Mouse (Mus musculus): ENCODE measurements at regions not wholly inside any gene's neighbourhood (a gene's known extent, or its start where the extent isn't known, plus 50 kb on each side); places are given as distances from the start of the nearest gene placed in this dataset.

DNA sequence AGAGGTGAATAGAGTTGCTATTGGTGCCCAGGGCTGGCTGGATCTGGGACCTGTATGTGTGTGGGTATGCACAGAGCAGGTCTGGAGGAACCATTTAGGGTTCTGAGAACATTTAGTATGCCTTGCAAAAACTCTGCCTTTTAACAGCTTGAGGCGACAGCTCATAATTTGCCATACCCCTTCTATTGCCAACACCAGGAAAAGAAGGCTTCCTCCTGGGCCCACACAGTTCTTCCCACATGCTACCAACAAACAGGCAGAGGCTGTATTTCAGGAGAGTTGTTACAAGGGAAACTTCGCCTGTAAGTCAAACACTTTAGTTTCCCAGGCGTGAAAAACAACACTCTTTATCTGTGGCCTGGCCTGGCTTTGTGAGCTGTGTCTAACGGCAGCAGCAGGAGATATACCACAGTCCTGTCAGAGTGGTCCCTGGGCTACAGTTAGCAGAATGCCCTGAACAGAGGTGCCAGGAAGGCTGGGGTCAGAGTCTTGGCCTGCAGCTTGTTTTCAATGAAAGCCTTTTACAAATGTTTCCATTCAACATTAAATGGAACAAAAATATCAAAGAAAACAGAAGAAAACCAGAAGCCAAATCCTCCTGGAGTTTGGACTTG, 225.4 kb downstream of the Dhx35 start:
- no peak for DNase-seq (ENCODE audit: low spot score in 2 of 2)

DNA sequence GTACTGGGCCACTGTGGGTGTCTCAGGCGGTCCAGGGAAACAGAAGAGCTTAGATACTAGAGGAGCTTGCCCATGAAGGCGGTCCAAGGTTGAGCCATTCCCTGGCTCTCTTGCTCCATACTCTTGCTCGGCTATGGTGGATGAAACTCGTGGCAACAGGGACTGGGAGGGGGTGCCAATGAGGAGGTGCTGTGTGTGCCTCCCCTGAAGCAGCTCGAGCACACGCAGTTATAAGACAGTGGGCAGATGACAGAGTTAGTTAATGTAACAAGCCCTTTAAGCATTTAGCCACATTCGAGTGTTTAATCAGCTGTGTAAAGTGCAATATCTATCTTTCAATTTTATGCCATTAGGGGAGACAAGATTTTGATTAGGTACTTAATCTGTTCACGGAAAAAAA, 237.5 kb downstream of the Dhx35 start:
- DNase-seq (ENCODE audit: low spot score in 2 of 2): no peak

DNA sequence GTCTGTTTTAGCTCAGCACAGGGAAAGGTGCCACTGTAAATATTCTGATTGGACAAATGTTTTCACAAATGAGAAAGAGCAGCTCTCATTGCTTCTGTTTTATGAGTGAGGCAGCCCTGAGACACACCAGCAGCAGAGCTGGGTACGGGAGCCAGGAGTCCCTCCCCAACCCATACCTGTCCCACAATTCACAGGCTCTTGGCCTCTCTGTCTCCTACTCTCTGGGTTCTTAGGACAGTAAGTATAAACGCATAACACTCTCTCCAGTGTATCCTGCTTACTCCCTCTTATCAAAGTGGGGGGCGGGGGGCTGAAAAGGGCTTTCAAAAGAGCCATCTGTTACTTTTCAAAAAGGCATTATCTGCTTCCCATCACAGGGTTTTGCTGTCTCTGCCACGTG, 245.3 kb downstream of the Dhx35 start:
- DNase-seq (ENCODE audit: low spot score in 2 of 2): no peak

DNA sequence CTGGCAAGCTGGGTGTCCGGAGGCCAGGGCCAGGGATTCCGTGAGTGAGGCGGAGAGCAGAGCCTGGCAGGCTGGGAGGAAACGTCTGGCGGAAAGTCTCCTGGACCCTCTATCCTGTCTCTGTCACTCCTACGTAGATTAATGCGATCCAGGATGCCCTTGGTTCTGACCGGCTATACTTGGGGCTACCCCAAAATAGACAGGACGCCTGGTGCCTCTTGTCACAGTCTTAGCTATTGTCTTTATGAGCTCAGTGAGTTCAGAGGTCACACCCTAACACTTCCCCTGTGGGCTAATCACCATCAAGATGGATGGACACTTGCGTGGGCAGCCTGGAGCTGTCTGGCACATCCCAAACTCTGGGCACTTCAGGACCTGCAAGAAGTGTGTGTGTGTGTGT, 258.9 kb downstream of the Dhx35 start:
- no peak for DNase-seq (ENCODE audit: low spot score in 2 of 2)

DNA sequence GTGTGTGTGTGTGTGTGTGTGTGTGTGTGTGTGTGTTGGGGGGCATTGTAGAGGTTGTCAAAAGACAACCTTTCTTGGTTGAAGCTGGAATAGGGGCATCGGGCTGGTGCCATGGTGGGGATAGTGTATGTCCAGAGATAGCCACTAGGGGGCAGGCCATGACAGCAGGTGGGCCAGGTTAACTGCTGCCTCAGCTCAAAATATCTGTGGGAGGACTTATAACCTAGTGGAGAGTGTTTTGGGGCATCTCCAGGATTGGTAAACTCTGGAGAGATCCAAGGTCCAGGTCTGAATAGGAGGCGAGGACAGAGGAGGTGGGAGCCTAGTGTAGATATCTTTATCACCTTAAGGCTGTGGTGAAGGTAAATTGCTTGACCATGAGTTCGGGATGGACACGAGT, 259.3 kb downstream of the Dhx35 start:
- peak; percentile 42 to 44 for DNase-seq (ENCODE audit: low spot score in 2 of 2)

DNA sequence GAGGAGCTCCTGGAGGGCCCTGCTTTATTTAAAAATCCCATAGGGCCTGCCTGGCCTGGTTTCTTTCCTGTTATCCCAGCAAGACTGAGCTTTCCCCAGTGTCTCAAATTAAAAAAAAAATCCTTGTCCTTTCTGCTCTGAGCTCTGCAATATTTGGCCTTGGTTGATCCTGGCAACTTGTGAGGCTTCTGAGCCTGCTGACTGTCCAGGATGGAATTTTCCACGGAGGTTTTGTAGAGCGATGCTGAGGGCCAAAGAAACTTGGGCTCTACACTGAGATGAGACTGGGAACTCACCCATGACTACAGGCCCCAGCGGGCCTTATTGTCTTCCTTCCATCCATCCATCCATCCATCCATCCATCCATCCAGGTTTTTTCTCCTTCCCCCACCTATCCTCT, 259.8 kb downstream of the Dhx35 start:
- DNase-seq (ENCODE audit: low spot score in 2 of 2): no peak

DNA sequence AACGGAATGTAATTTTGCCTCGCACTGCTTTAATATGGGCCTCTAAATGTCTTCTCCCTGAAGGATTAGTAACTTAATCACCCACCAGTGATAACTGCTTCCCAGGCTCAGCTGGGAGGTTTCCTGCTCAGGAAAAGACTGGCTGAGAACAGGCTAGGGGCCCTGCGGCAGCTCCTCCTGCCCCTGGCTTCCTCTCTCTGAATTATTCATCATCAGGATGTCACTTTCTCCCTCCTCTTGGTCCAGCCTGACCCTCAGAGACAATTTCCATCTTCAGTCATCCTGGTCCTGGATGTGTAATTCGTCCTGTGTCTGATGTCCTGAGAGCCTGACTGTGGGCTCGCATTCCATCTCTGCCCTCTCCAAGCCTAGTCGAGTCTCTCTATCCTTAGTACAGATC, 261.2 kb downstream of the Dhx35 start:
- no peak for DNase-seq (ENCODE audit: low spot score in 2 of 2)

DNA sequence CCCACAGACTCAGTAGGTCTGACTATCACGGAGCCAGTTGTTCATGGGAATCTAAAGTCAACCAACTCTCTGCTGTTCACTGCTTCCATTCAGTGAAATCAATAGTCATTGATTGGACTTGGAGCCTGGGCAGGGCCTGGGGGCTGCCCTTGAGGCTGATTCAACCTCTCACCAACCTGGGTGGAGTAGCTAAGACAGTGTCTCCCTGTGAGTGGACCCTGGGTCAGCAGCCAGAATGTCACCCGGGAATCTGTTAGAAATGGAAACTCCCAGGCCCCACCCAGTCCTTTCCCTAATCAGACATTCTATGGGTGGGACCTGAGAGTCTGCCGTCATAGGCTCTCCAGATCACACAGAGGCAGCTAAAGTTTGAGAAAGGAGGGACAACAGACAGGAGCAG, 262.4 kb downstream of the Dhx35 start:
- DNase-seq (ENCODE audit: low spot score in 2 of 2): no peak

DNA sequence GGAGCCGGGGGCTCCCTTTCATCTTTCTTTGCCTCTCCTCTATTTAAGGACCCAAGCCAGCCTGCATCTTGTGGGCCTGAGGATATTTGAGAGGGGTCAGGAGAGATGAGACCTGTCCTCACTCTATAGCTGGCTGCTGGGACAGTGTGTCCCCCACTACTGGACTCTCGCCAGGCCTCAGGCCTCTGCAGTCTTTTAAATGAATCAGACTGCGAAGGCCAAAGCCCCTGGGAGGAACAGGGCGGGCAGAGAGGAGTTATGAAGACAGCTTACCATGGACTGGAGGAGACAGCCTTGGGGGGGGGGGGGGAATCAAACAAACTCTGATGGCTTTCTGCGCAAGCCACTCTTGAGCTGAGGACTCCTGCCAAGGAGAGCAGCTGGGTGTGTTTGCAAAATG, 262.9 kb downstream of the Dhx35 start:
- no peak for DNase-seq (ENCODE audit: low spot score in 2 of 2)

DNA sequence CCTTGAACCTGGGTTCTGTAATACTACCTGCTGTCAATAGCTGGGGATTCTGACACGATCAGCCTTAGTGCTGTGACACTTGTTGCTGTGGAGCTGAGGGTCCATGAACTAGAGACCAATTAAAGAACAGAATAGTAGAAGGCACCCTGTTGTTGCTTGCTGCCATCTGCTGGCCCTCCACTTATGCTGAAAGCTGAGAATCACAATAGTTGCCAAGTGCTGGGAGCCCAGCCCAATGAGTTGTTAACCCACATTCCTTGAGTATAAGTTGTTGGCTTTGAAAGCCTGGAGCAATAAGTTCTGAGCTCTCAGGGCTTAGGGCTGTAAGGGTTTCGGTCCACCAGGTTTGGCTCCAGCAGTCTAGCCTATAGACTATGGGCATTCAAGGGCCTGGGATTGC, 267.7 kb downstream of the Dhx35 start:
- DNase-seq (ENCODE audit: low spot score in 2 of 2): no peak

DNA sequence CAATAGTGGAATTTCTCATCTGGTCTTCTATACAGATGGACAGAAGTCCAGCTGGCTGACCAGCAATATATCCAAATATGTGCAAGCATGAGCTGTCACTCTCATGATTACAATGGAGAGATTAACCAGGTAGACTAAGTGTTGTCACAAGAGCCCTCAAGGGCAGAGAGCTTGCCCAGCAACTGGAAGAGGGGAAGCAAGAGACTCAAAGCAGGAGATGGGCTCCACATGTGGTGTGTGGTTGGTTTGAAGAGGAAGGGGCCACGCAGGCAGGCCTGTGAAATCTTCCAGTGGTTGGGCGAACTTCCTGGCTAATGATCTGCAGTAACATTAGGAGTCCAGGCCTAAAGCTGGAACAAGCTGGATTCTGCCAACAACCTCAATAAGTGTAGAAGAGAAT, 268.1 kb downstream of the Dhx35 start:
- DNase-seq (ENCODE audit: low spot score in 2 of 2): no peak

DNA sequence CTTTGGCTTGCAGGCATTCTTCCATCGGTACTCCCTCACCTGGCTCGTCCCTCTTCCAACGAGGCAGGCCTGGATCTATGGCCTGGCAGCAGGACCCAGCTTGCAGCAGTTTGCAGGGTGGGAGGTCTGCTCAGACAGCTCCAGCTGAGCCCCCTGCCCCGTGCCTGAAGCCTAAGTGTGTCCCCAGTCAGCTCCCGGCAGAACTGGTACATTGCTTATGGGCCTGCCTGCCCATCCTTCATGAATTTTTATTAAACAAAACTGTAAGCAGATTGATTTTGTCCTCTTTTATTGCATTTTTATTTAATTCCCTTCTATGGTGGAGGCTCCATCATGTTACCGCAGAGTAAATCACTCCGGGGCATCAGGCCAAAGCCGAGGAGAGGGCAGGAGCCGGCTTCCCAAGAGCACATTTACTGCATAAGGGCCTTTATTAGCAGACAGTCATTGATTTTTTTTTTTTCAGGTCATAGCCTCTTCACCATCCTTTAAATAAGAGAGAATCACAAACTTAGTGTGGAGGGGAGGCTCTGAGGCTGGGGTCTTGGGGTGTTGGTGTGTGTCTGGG, 269.9 kb downstream of the Dhx35 start:
- no peak for DNase-seq (ENCODE audit: low spot score in 2 of 2)

DNA sequence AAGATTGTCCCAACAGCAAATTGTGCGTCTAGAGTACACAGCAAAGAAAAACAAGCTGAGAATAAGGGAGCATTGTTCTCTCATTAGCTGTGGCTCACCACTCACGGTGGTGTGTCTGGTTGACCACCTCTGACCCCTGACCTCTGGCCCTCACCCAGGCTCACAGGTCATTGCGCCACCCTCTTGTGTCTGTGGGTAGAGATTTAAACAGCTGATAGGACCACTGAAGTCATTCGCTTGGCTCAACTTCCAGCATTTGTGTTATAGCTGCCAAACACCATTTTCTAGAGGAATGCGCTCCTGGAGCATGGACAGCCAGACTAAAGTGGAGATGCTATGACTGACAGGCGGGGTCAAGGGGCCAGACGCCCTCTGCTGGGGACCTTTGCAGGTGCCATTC, 272.9 kb downstream of the Dhx35 start:
- DNase-seq (ENCODE audit: low spot score in 2 of 2): no peak

DNA sequence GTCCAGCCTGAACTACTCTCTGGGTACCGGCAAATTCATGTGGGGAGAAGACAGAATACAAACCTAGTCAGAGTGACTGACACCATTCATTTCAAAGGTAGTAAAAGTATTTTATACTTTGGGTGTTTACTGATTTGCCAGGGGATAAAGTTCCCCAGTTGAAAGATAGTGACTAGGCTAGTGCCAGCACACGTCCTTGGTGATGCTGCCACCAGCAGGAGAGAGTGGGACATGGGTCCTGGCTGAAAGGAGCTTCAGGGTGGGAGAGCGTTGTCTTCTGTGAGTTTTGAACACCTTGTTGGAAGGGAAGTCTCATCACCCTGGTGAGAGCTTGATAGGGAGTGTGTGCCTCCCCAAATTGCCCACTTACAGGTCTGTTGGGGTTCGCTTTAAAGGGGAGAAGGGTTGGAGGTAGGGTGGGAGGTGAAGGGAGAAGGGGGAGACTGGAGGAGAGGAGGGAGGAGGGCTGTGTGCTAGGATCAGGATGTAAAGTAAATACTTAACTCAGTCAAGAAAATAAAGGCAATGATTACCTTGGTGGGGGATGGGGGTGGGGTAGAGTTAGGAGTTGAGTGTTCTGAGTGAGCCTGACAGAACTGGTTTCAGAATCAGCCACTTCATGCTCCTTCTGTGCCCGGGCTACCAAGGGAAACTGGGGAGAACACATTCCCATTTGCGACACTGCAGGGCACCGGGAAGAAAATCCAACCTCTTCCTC, 273.9 kb downstream of the Dhx35 start:
- no peak for DNase-seq (ENCODE audit: low spot score in 2 of 2)

DNA sequence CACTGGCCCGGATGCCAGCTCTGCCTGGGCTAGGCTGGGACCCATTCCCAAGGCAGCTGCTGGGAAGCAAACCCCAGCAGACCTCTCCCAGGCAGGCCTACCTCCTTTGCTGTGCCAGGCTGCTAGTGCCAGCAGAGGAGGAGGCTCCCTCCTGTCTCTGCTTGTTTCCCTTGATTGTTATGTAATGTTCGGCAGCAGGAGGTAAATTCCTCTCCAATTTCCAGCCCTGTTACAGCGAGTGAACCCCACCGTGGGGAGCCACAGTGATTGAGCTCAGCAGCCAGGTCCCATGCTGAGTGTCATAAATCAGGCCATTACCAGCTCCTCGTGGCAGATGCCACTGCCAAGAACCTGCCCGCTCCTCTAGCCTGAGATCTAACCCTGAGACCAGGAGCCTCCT, 274.6 kb downstream of the Dhx35 start:
- DNase-seq (ENCODE audit: low spot score in 2 of 2): no peak

DNA sequence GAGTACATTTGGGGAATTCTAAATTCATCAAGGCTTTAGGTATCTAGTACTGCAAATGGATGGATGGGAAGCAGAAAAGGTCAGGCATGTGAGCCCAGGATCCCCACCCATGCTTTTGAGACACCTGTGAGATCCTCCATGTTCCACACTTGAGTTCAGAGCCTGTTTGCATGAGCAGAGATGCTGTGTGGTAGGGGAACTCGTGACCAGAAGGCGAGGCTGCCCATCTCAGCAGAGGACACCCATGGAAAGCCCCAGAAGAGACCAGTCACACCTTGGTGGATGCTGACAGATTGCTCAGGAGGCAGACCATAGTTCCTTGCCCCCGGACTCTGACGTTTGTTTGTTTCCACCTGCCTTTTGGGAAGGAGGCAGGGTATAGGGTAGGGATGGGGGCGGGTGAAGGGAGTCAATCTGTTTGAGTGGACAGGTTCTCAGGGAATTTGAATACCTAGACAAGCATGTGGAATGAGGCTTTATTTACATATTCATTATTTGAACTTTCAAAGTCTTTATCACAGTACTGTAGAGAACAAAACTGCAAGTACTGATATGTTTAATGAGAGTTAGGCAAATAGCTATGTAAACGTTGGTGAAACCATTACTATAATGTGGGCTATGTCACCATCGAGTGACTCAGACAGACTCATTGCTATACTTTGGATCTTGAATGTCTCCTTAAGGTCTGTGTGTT, 278.5 kb downstream of the Dhx35 start:
- DNase-seq (ENCODE audit: low spot score in 2 of 2): no peak

DNA sequence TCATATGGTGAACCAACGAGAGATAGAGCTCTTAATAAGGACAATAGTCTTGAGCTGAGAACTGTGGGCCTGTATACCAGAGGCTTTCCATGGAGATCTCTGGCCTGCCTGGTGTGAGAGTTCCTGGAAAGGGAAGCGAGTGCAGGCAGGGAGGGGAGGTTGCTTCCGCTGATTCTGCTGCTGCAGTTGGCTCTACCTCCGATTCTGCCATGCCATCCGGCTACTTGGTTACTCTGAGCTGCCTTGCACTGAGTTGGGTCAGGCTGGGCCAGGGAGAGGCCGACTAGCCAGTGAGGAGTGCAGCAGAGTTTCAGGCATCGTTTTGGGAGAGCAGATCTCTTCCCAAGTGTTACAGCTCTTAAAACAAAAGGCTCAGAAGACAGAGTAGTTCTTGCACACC, 285.2 kb downstream of the Dhx35 start:
- no peak for DNase-seq (ENCODE audit: low spot score in 2 of 2)

DNA sequence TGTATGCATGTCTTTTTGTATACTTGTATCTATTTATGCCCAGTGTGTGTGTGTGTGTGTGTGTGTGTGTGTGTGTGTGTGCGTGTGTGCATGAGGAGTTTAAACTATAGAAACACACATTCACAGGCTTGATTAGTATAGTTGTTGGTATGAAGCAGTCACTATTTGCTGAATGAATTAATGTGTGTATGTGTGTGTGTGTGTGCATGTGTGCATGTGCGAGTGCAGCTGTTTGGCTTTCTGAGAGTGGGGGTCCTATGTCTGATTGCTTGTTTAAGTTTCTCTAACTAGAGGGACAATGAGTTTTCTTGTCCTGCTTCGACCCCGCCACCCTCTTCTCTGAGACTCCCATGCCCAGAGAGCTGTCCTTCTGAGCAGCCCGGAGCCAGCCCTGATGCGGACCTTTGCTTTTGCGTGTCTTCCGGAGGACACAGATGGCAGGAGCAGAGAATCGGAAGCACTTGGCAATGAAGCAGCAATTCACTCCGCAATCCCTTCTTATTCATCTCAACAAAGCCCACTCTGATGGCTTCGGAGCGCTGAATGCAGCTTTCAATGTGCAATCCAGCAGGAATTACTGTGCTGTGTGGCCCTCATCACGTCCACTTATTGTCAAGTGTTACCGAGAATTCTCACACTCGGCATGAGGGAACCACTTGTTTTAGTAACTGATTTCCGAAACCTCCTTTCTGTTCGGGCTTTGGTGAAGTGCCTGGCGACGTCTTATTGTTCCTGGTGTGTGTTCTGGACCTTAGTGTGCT, 286.4 kb downstream of the Dhx35 start:
- DNase-seq (ENCODE audit: low spot score in 2 of 2): no peak

DNA sequence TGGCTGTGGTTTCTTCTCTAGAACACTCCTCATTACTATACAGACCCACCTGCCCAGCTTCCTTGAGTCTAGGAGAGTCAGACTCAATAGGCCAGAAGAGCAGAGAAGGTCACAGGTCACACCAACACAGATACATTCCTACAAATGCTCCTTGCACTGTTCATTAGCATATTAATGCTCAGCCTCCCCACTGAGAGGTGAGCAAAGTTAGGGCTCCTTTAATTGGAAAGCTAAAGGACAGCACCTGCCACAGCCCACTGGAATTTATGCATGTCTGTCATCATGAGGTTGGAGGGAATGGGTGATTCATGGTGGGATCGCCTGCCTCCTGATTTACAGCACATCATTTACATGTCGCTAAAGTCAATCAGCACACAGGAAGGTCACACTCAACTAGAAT, 292.2 kb downstream of the Dhx35 start:
- no peak for DNase-seq (ENCODE audit: low spot score in 2 of 2)

DNA sequence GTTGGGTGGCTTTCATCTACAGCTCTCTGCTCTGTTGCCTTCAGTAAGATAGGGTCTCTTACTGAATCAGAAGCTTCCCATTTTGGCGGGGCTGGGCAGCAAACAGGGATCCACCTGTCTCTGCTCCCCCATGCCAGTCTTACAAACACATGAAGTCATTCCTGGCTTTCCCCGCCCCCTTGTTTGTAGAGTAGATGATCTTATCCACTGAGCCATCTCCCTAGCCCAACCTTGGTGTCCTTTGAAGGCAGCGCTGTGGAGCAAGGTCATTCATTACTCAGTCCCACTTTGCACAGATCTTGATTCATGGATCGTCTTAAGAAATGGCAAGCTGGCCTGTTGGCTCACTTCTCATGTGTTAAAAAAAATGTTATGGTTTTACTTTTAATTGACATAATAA, 293.6 kb downstream of the Dhx35 start:
- no peak for DNase-seq (ENCODE audit: low spot score in 2 of 2)

DNA sequence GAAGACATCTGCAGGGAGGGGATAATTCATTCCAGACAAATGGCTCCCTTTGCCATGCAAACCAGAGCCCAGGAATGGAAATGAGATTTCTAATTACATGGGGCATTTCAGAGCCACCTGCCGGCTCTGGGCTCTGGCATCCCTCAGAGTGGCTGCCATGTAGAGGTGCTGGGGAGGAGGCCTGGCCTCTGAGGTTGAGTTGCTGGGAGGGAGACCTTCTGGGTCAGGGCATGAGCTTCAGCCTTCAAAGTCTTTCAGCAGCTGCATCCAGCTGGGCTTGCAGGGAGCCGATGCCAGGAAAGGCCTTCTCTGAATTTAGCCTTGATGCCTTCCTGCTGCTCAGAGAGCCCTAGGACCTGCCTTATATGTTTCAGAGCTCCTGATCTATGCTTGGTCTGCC, 302.1 kb downstream of the Dhx35 start:
- DNase-seq (ENCODE audit: low spot score in 2 of 2): peak in 1 of 2 experiments; percentile 8

DNA sequence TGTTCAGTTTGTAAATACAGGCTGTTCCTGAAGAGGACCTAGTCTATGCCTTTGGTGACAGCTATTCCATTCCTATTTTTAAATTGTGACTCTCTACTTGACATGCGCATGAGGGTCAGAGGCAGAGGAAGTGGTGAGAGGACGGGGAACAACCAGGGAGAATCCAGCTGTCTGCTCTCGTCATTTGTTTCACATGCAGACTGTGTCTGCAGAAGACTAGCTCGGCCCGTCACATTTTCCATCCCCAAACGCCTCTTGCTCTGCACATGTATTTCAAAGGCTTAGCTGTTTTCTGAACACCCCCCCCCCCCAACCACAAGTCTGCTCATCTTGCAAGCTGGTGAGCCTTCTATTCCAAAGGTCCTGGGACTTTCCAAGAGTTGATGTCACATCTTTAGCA, 339.4 kb downstream of the Dhx35 start:
- DNase-seq (ENCODE audit: low spot score in 2 of 2): no peak
